Mouse (Mus musculus) kidney, adult 2 months (tissue): ENCODE data around the gene Cacna2d1. TPM values are rescaled to one million over a fixed set of nuclear protein-coding genes. Genes with fewer than 3 reads are reported as not detected.

Experiments used
- DNase-seq: peaks from one replicate; pipeline ENCODE4 v3.0.0; 2021
- H3K27ac ChIP-seq: fragments of 200-500 bp; 2 replicates; pipeline ENCODE4 v1.5.1; 2012; ENCODE audit warnings: low read depth, low read length, control low read depth, inconsistent platforms; ENCODE audit not compliant: insufficient read depth
- H3K27me3 ChIP-seq: fragments of 200-500 bp; replicated peaks from 2 replicates; pipeline ENCODE4 v1.6.1; 2012; ENCODE audit warnings: mild to moderate bottlenecking, moderate library complexity, low read length, inconsistent platforms; ENCODE audit not compliant: control insufficient read depth, insufficient read depth
- H3K36me3 ChIP-seq: fragments of 200-500 bp; 2 replicates; pipeline ENCODE4 v1.6.1; 2012; ENCODE audit warnings: mild to moderate bottlenecking, moderate library complexity, low read length, inconsistent platforms; ENCODE audit not compliant: control insufficient read depth, insufficient read depth
- H3K4me1 ChIP-seq: fragments of 200-500 bp; 2 replicates; pipeline ENCODE4 v1.6.1; 2011; ENCODE audit warnings: low read length; ENCODE audit not compliant: control insufficient read depth, insufficient read depth
- H3K4me3 ChIP-seq: fragments of 200-500 bp; 2 replicates; pipeline ENCODE4 v1.5.1; 2011; ENCODE audit warnings: mild to moderate bottlenecking, low read depth, low read length, control low read depth; ENCODE audit not compliant: insufficient read depth
- CTCF ChIP-seq: fragments of 200-500 bp; conservative IDR thresholded peaks from 2 replicates; pipeline ENCODE4 v1.5.1; 2011; ENCODE audit warnings: low read depth, mild to moderate bottlenecking, control low read depth, low read length, moderate library complexity, mixed read lengths; ENCODE audit not compliant: insufficient read depth, insufficient read length
- POLR2A ChIP-seq: fragments of 200-500 bp; IDR thresholded peaks from one replicate; pipeline ENCODE4 v1.6.1; 2011; ENCODE audit warnings: low read depth, low read length, control low read depth
- WGBS: fragments of 180-500 bp; shearing (Covaris S2); methylation state at CpG from one replicate; pipeline ENCODE4 v1.1.7; 2018; 5-methylcytosine and 5-hydroxymethylcytosine counted together
- polyA plus RNA-seq: library from polyadenylated mRNA; depleted of rRNA; stranded (reverse); fragments of >200 nt; gene quantifications from 2 replicates; pipeline ENCODE4 v1.2.3, GENCODE M21; 2012; rRNA removed

The Cacna2d1 gene
- 1.2 and 1.8 TPM in 2 replicates for polyA plus RNA-seq

- 1% methylated on average over 91 of the region's 120 CpGs for WGBS
- no peak within 1 kb of the TSS for H3K27ac ChIP-seq
These were observed at the start of gene Cacna2d1 for GRCm38 (mm10) chr5:15934376-15935233. TSS of gene Cacna2d1 (plus strand) at chr5:15934691.

GRCm38 (mm10) chr5:15895098-15895497 is 39.4 kb upstream of the Cacna2d1 start:
- WGBS: 58% methylated on average over 2 of the region's 2 CpGs
- no peak for DNase-seq
- TF ChIP-seq CTCF: no peak
- no peak for TF ChIP-seq POLR2A
- Histone ChIP-seq H3K4me3 (no peak overlapping the region), H3K4me1 (no peaks in the 10 kb centered on the region), H3K27ac (no peak overlapping the region), H3K27me3 (no peaks in the 10 kb centered on the region), H3K36me3 (no peaks in the 10 kb centered on the region)

More at GRCm38 (mm10) chr5:15934376-15935233, at the start of gene Cacna2d1:
- peak within 1 kb of the TSS; percentile 53 for H3K4me3 ChIP-seq
- H3K4me1 ChIP-seq: no peaks in the 10 kb centered on the region
- peak; percentile 28 for DNase-seq
- TF ChIP-seq CTCF: no peak
- TF ChIP-seq POLR2A: no peak
- H3K36me3 ChIP-seq: no peaks in the 10 kb centered on the region
- H3K27me3 ChIP-seq: peaks cover 2% of the 10 kb centered on the region; the same call in 1 of the 2 replicates

- WGBS: 93% methylated on average over 3 of the region's 3 CpGs
- H3K27ac ChIP-seq: no peak overlapping the region
- no peak for TF ChIP-seq CTCF
- no peak for TF ChIP-seq POLR2A
- no peaks in the 10 kb centered on the region for H3K4me1 ChIP-seq
- DNase-seq: no peak
- H3K36me3 ChIP-seq: no peaks in the 10 kb centered on the region
- no peaks in the 10 kb centered on the region for H3K27me3 ChIP-seq
- H3K4me3 ChIP-seq: no peak overlapping the region
These were observed 37.8 kb upstream of the Cacna2d1 start for GRCm38 (mm10) chr5:15896706-15897105.

- H3K27ac ChIP-seq: no peak overlapping the region
- H3K4me3 ChIP-seq: no peak overlapping the region
- no peaks in the 10 kb centered on the region for H3K27me3 ChIP-seq
- DNase-seq: no peak
- no peak for TF ChIP-seq POLR2A
- TF ChIP-seq CTCF: no peak
- 61% methylated on average over 3 of the region's 3 CpGs for WGBS
- no peaks in the 10 kb centered on the region for H3K4me1 ChIP-seq
- H3K36me3 ChIP-seq: no peaks in the 10 kb centered on the region
These were observed 28.0 kb upstream of the Cacna2d1 start for GRCm38 (mm10) chr5:15906446-15906845.

- TF ChIP-seq POLR2A (no peak), CTCF (no peak)
- WGBS: 86% methylated on average over 1 of the region's 1 CpGs
- H3K36me3 ChIP-seq: no peaks in the 10 kb centered on the region
- DNase-seq: no peak
- H3K4me3 ChIP-seq: no peak overlapping the region
- no peaks in the 10 kb centered on the region for H3K4me1 ChIP-seq
- H3K27ac ChIP-seq: no peak overlapping the region
- no peaks in the 10 kb centered on the region for H3K27me3 ChIP-seq
These were observed 19.6 kb upstream of the Cacna2d1 start for GRCm38 (mm10) chr5:15914931-15915330.

GRCm38 (mm10) chr5:15928506-15928905 is 6.0 kb upstream of the Cacna2d1 start:
- TF ChIP-seq POLR2A: no peak
- TF ChIP-seq CTCF: no peak
- no peaks in the 10 kb centered on the region for H3K36me3 ChIP-seq
- H3K4me3 ChIP-seq: no peak overlapping the region
- DNase-seq: no peak
- 64% methylated on average over 6 of the region's 6 CpGs for WGBS
- H3K27ac ChIP-seq: no peak overlapping the region
- H3K4me1 ChIP-seq: no peaks in the 10 kb centered on the region
- no peaks in the 10 kb centered on the region for H3K27me3 ChIP-seq

GRCm38 (mm10) chr5:15933017-15933416 is 1.5 kb upstream of the Cacna2d1 start:
- DNase-seq: no peak
- no peaks in the 10 kb centered on the region for H3K36me3 ChIP-seq
- 70% methylated on average over 6 of the region's 6 CpGs for WGBS
- H3K27ac ChIP-seq: no peak overlapping the region
- no peak overlapping the region for H3K4me3 ChIP-seq
- H3K27me3 ChIP-seq: peaks cover 2% of the 10 kb centered on the region; the same call in 1 of the 2 replicates
- no peak for TF ChIP-seq CTCF
- TF ChIP-seq POLR2A: no peak
- no peaks in the 10 kb centered on the region for H3K4me1 ChIP-seq
